Mouse (Mus musculus): Measurements from ENCODE around the gene Aff1.

GRCm38 (mm10) chr5:103692531-103693040, 412 bp downstream of the Aff1 start:
- TF ChIP-seq CTCF (IDR thresholded peaks at IDR 0.05; ENCODE audit: low read depth) (no peak), EP300 (IDR thresholded peaks at IDR 0.05; ENCODE audit: low read depth) (no peak)
